Mouse (Mus musculus): ENCODE measurements around the gene Pbrm1.
A peak's percentile ranks its signal among the peaks of the same experiment; 100 is the strongest.

The Pbrm1 gene

GRCm38 (mm10) chr14:31133023-31133665, 114.2 kb downstream of the Pbrm1 start:
- DNase-seq (ENCODE audit: low spot score): no peak

GRCm38 (mm10) chr14:31134015-31135000, 115.4 kb downstream of the Pbrm1 start:
- DNase-seq (ENCODE audit: low spot score): no peak

GRCm38 (mm10) chr14:31135495-31136410, 116.8 kb downstream of the Pbrm1 start:
- no peak for DNase-seq (ENCODE audit: low spot score)

- DNase-seq (ENCODE audit: low spot score): no peak
These were observed 117.7 kb downstream of the Pbrm1 start for GRCm38 (mm10) chr14:31136411-31137280.

- no peak for DNase-seq (ENCODE audit: low spot score)
These were observed 118.3 kb downstream of the Pbrm1 start for GRCm38 (mm10) chr14:31137281-31137595.

- no peak for DNase-seq (ENCODE audit: low spot score)
These were observed 118.9 kb downstream of the Pbrm1 start for GRCm38 (mm10) chr14:31137791-31138190.

- DNase-seq (ENCODE audit: low spot score): no peak
These were observed 119.4 kb downstream of the Pbrm1 start for GRCm38 (mm10) chr14:31138219-31138896.

- DNase-seq (ENCODE audit: low spot score): no peak
These were observed 120.0 kb downstream of the Pbrm1 start for GRCm38 (mm10) chr14:31138897-31139429.

GRCm38 (mm10) chr14:31139666-31140065, 120.7 kb downstream of the Pbrm1 start:
- DNase-seq (ENCODE audit: low spot score): no peak

- DNase-seq (ENCODE audit: low spot score): no peak
These were observed 121.2 kb downstream of the Pbrm1 start for GRCm38 (mm10) chr14:31140141-31140540.

- no peak for DNase-seq (ENCODE audit: low spot score)
These were observed 122.1 kb downstream of the Pbrm1 start for GRCm38 (mm10) chr14:31141011-31141410.

- DNase-seq (ENCODE audit: low spot score): no peak
These were observed 126.8 kb downstream of the Pbrm1 start for GRCm38 (mm10) chr14:31145694-31146093.

- DNase-seq (ENCODE audit: low spot score): no peak
These were observed 141.5 kb downstream of the Pbrm1 start for GRCm38 (mm10) chr14:31160196-31161150.

- no peak for DNase-seq (ENCODE audit: low spot score)
These were observed 142.3 kb downstream of the Pbrm1 start for GRCm38 (mm10) chr14:31161191-31161590.

GRCm38 (mm10) chr14:31161638-31162037, 142.7 kb downstream of the Pbrm1 start:
- no peak for DNase-seq (ENCODE audit: low spot score)

GRCm38 (mm10) chr14:31164067-31164466, 145.1 kb downstream of the Pbrm1 start:
- no peak for DNase-seq (ENCODE audit: low spot score)

GRCm38 (mm10) chr14:31165010-31165409, 146.1 kb downstream of the Pbrm1 start:
- no peak for DNase-seq (ENCODE audit: low spot score)

- no peak for DNase-seq (ENCODE audit: low spot score)
These were observed 146.5 kb downstream of the Pbrm1 start for GRCm38 (mm10) chr14:31165458-31165857.

GRCm38 (mm10) chr14:31165991-31166630, 147.2 kb downstream of the Pbrm1 start:
- peak; percentile 10 for DNase-seq (ENCODE audit: low spot score)
